ENCODE assay signal across 27 mouse cellular contexts in the genomic region with DNA sequence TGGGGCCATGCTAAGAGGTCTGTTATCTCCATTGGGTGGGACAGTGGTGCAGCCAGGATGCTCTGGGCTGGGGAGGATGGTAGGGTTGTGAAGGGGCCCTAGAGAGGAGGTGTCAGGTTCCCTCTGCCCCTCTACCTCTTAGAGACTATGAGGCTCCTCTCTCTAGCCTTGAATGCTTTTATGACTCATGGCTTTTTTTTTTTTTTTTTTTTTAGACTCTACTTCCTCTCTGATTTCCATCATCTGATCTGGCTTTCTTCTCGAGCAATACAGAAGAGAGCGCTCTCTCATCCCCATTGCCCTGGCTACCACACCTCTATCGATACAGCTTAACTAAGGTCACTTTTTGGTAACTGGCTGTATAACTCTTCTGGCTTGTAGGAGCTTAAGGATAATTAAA.
"Had no signal": no experiment of that assay in that cellular context is flagged by ENCODE, and none has a peak within 500 bp of the region (broad histone marks: within the 10 kb centered on the region; RNA-seq: fewer than 3 reads in every experiment).

No protein-coding gene starts in this region.

- H3K9me3 ChIP-seq: heart, embryonic 13.5 days; heart, embryonic 15.5 days; hindbrain, embryonic 13.5 days; hindbrain, embryonic 15.5 days; kidney, embryonic 15.5 days; limb, embryonic 10.5 days; limb, embryonic 12.5 days; liver, embryonic 13.5 days; liver, embryonic 15.5 days had no signal

- H3K9ac ChIP-seq: heart, embryonic 13.5 days; heart, embryonic 15.5 days; hindbrain, embryonic 13.5 days; hindbrain, embryonic 15.5 days; kidney, embryonic 15.5 days; limb, embryonic 12.5 days; liver, embryonic 13.5 days; liver, embryonic 15.5 days had no signal

- H3K4me1 ChIP-seq: heart, embryonic 13.5 days; heart, embryonic 15.5 days; kidney, embryonic 15.5 days; limb, embryonic 12.5 days; liver, embryonic 13.5 days; liver, embryonic 15.5 days had no signal

- H3K27me3 ChIP-seq: hindbrain, embryonic 15.5 days; liver, embryonic 13.5 days; liver, embryonic 15.5 days had no signal

- ATAC-seq: hindbrain, postnatal 0 days; intestine, embryonic 16.5 days had no signal

- H3K27ac ChIP-seq: heart, adult 2 months; heart, embryonic 13.5 days; heart, embryonic 15.5 days; hindbrain, embryonic 13.5 days; hindbrain, embryonic 15.5 days; hindbrain, postnatal 0 days; kidney, embryonic 15.5 days; kidney, postnatal 0 days; left cerebral cortex, adult 2 months; limb, embryonic 10.5 days; limb, embryonic 12.5 days; liver, embryonic 13.5 days; liver, embryonic 15.5 days had no signal

- H3K36me3 ChIP-seq: heart, embryonic 13.5 days; heart, embryonic 15.5 days; hindbrain, embryonic 13.5 days; hindbrain, embryonic 15.5 days; kidney, embryonic 15.5 days; limb, embryonic 10.5 days; limb, embryonic 12.5 days; liver, embryonic 13.5 days; liver, embryonic 15.5 days had no signal

- DNase-seq: gastrocnemius, postnatal 14 days; gastrocnemius, postnatal 36 days; heart, adult 11 months; heart, adult 2 months; heart, postnatal 14 days; heart, postnatal 36 days; kidney, adult 11 months; kidney, adult 2 months; kidney, adult 9 months; kidney, postnatal 14 days; kidney, postnatal 36 days; liver; liver, embryonic 13.5 days had no signal

- H3K4me2 ChIP-seq: heart, embryonic 11.5 days; heart, embryonic 13.5 days; heart, embryonic 15.5 days; hindbrain, embryonic 13.5 days; hindbrain, embryonic 15.5 days; kidney, embryonic 15.5 days; limb, embryonic 12.5 days; liver, embryonic 11.5 days; liver, embryonic 13.5 days; liver, embryonic 15.5 days had no signal

- H3K4me3 ChIP-seq: heart, adult 2 months; heart, embryonic 13.5 days; heart, embryonic 15.5 days; hindbrain, embryonic 13.5 days; hindbrain, embryonic 15.5 days; kidney, embryonic 15.5 days; left cerebral cortex, adult 2 months; limb, embryonic 10.5 days; limb, embryonic 12.5 days; liver, embryonic 13.5 days; liver, embryonic 15.5 days had no signal
